Mouse (Mus musculus): ENCODE data around the gene Hdac10.

The Hdac10 gene

DNA sequence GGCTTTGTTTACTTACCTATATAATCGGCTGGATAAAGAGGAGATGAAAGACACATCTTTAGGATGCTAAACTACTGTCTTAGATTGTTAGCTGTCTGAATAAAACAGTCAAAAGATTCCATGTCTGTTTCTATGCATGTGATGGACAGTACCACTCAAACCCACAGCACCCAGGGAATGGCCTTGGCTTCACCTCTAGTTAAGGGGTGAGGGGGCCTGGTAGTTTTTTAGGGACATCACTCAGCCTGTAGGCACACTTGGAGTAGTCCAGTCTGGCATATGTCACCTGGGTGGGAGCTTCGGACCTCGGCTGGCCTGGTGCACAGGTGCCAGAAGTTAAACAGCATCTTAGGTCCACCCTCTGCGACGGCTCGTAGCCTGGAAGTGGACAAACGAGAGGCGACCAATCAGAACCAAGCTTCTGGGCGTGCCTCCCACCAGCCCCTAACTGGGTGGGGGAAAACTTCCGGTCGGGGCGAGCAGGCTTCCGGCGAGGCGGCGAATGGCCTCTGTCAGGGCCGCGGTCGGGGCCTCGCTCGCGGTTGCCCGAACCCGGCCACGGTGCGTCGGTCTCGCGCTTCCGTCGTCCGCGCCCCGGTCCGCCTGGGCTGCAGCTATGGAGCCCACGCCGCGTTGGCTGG is 39.8 kb downstream of the Hdac10 start, which contains the start of gene Selenoo:
TSS of gene Selenoo (plus strand) at position 478 of the 641 bp plus-strand sequence.
- in situ Hi-C loops (cut with MboI; ENCODE audit: low pct_unique_long_range_greater_than_20kb in 1 of 2, low sequenced_read_pairs in 2 of 2, unreplicated experiment in 1 of 2), result no loop called here

DNA sequence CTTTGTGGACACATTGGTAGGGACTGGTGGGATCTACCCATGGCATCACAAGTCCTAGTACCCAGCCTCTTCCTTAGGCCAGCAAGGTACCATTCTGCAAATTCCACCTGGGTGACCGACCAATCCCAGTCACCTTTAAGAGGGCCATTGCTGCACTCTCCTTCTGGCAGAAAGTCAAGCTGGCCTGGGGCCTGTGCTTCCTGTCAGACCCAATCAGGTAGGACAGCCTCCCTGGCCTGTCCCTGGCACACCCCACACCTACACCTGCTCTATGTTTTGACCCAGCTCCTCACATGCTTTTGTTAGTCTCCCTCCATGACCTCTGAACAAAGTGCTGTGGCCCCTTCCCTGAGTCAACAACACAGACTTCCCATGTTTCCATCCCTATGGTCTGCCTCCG is 43.7 kb downstream of the Hdac10 start:
- in situ Hi-C loops (cut with MboI; ENCODE audit: low pct_unique_long_range_greater_than_20kb in 1 of 2, low sequenced_read_pairs in 2 of 2, unreplicated experiment in 1 of 2), result no loop called here

DNA sequence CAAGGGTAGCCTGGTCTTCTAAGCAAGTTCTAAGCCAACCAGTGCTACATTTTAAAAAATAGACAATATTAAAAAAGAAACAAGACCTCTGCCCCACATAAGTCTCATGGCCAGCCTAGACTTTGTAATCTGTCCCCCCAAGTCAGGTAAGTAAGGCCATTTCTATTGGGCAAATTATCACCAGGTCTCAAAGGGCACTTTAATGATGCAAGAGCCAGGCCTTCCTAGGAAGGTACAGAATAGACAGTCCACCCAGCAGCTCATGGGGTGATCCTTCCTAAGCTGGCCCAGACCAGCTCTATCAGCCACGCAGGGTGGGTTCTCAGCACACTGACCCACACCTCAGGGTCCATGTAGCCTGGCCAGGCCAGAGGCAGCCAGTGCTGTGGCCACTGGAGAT is 44.6 kb downstream of the Hdac10 start:
- in situ Hi-C loops (cut with MboI; ENCODE audit: low pct_unique_long_range_greater_than_20kb in 1 of 2, low sequenced_read_pairs in 2 of 2, unreplicated experiment in 1 of 2), result no loop called here

DNA sequence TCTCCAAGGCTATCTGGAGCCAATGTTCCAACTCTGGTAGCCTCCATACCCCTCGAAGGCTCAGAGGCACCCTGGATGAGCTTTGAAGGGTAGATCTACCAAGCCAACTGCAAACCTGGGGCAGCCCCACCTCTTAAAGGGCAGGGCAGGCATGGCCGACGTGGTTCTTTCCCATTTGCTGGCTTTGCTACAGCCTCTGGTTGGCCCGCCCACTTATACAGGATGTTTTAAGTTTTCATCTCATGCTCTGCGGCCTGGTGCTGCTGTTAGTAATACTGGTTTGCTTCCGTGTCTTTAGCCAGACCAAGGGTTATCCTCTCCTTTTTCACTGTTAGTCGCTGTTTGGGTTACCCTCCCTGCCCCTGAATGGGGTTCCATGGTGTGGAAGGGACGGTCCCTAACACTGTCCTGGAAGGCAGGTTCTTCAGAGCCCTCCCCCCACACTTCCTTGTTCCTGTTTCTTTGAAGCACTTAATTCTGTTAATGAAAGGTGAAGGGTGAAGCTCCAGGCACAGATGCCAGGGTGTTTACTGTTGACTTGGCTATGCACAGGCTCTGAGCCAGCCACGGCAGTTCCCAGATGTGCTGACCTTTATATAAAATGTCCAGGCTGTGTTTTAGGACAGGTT is 50.2 kb downstream of the Hdac10 start:
- in situ Hi-C loops (cut with MboI; ENCODE audit: low pct_unique_long_range_greater_than_20kb in 1 of 2, low sequenced_read_pairs in 2 of 2, unreplicated experiment in 1 of 2), result no loop called here

DNA sequence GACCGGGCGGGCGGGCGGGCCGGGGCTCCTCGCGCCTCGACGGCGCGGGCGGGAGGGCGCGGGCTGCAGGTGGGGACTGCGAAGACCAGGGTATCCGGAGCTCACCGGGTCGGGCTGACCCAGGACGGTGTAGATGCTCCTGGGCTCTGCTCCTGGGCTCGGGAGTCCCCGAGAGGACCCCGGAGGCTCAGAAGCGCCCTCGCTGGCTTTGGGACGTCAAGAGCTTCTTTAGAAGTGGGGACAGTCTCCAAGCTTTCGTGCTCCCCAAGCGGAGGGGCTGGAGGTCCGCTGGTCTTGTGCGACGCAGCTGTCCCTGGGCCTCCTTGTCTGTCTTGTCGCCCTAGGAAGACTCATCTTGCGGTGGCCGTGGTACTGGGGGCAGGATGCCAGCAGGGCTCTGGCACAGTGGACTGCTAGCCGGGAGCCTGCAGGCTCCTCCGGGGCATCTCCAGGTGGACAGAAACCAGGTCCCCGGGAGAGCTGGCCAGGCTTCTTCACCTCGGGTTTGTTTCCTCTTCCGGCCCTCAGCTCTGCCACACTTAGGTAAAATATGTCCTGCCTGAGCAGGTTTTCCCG is 52.3 kb downstream of the Hdac10 start:
- in situ Hi-C loops (cut with MboI; ENCODE audit: low pct_unique_long_range_greater_than_20kb in 1 of 2, low sequenced_read_pairs in 2 of 2, unreplicated experiment in 1 of 2), result no loop called here

DNA sequence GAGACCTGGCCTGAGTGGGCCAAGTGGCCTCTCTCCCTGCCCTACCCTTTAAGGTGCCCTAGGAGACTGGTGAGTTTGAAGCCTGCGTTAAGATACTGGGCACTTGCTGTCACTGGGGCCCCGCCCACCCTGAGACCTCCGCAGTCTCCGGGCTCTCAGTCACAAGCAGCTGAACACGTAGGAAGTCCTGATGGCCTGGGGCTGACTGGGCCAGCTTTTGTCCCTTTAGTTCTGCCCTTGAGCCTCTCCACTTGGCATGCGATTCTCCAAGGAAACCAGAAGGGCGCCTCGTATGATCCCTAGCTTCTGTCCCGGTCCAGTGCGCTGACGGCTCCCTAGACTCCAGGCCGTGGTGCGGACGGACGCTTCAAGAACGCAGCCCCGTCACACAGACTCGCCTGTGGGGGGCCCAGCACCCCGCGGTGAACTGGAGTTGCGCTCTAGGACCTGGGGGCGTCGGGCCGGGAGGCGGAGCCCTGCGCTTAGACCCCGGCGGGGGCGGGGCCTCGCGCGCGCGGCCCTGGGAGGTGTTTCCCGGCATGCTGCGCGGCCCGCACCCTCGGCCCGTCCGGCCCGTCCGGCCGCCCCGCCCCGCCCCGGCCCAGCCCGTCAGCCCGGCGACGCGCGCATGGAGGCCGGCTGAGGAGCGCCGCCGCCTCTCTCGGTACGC is 52.9 kb downstream of the Hdac10 start:
- in situ Hi-C loops (cut with MboI; ENCODE audit: low pct_unique_long_range_greater_than_20kb in 1 of 2, low sequenced_read_pairs in 2 of 2, unreplicated experiment in 1 of 2), result no loop called here

DNA sequence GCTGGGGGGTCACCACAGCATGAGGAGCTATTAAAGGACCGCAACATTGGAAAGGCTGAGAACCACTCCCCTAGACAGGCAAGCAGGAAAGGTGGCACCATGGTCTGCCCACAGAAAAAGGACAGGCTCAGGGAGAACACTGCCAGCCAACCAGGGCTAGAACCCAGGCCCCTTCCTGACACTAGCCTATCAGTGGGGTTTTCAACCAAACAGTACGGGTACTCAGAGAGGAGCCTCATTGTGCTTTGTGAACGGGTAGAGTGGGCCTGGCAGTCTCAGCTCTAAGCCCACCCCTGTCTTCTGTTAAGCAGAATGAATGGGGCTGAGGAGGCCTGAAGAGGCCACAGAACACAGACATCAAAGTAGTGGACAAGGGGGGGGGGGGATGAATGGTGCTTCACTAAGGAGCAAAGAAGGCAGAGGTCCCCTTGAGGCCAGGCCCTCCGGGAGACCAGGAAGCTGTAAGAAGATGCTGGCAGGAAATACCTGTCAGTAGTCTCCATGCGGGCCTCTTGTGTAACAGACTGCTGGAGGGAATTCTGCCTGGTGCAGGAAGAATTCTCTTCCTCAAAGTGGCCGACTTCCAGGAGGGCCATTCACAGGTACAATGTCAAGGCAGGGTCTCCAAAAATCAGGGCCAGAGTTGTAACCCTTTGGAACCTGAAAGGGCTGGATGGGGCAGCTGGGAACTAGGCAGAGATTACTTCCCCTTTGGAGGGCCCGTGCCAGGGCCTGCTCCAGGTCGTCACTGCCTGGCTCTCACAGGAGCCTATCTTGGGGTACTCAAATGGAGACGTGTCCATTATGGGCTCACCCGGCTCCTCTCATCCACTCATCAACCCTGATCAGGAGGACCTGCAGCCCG is 53.7 kb downstream of the Hdac10 start, which contains the start of gene Trabd:
TSS of gene Trabd (plus strand) at position 512 of the 865 bp plus-strand sequence.
- in situ Hi-C loops (cut with MboI; ENCODE audit: low pct_unique_long_range_greater_than_20kb in 1 of 2, low sequenced_read_pairs in 2 of 2, unreplicated experiment in 1 of 2), result no loop called here

DNA sequence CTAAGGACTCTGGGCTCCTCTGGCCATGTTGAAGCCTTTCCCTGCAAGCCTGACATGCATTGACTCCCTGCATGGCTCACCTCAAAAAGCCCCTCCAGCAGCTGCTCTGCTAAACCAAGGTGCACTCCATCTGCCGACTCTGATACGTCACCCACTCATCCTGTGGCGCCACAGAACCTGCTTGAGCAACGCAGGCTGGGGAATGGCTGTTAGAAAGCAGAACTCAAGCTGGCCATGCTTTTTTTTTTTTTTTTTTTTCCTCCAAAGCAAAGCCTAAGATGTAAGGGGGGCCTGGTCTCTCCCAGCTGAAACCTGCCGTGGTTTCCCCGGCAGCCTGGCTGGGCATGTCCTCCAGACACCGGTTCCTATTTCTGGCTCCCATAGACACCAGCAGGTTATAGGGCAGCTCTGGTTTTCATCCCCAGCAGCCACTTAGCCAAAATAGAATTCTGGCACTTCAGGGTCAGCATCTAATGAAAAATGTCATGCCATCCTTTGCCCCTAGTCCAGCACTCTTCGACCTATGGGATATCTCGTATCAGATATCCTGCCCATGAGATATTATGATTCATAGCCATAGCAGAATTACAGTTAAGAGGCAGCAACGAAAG is 54.4 kb downstream of the Hdac10 start:
- in situ Hi-C loops (cut with MboI; ENCODE audit: low pct_unique_long_range_greater_than_20kb in 1 of 2, low sequenced_read_pairs in 2 of 2, unreplicated experiment in 1 of 2), result no loop called here

All from mouse embryonic stem cell (cell line).